Mouse (Mus musculus): Measurements from ENCODE around the gene Trim15. TPM values are rescaled to one million over a fixed set of nuclear protein-coding genes. Genes with fewer than 3 reads are reported as not detected.

The Trim15 gene
- total RNA-seq, 2 experiments from 2014 or later, result not detected

DNA sequence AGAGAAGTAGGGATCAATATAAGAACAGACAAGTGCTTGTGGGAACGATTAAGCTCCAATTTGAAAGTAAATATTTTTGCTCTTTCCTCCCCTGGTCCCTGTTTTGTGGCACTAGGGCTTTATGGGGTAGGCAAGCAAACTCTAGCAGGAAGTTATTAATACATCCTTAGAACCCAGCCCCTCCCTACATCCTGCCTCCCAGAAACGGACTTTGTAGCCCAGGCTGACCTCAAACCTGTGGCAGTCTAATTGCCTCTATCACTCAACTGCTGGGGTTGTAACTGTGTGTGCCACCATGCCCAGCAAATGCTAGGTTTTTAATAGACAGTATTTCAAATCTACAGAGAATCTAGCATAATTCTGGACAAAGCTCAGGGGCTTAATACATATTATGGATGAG is 5.3 kb downstream of the Trim15 start:
- H3K27ac ChIP-seq, result no peak overlapping the region
- intact Hi-C loops (cut with DNase I), result no loop called here
- DNase-seq (ENCODE audit: extremely low spot score in 1 of 2, low spot score in 2 of 2), result no peak
- TF ChIP-seq CTCF (IDR thresholded peaks at IDR 0.05), result no peak
- H3K4me3 ChIP-seq, result no peak overlapping the region

DNA sequence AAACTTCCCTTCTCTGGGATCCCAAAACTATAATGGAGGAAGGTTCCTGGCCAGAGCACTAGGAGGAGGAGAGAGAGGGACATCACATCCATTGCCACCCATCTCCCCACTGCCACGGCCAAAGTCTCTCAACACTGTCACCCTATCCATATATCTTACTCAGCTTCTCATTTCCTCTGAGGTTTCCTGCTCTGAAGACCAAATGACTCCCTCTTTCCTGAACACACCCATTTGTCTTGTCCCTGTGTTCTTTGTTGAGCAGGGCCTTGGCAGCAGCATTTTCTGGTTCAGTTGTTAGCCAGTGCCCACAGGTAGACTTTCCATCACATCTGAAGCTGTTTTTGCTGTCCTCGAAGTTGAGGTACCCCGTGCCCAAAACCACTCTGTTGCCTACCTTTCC is 8.8 kb downstream of the Trim15 start:
- no peak overlapping the region for H3K4me3 ChIP-seq
- intact Hi-C loops (cut with DNase I), result no loop called here
- H3K27ac ChIP-seq, result no peak overlapping the region
- TF ChIP-seq CTCF (IDR thresholded peaks at IDR 0.05), result no peak
- DNase-seq (ENCODE audit: extremely low spot score in 1 of 2, low spot score in 2 of 2), result no peak

DNA sequence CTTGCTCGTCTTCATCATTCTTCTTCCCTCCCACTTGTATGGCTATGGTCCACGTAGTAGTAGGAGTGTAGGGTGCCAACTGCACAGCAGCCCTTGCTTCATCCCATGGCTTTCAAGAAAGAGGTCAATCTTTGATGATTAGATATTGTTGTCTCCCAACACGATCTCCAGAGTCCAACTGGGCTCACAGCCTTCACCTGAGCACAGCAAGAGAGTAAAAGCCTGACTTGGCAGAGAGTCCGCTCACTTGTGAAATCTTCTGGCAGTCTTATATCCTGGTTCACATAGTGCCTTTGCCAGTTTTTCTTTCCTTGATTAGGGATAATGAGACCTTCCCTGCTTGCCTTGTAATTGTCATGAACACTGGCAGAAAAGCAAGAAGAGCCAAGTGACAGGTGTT is 10.8 kb downstream of the Trim15 start:
- H3K4me3 ChIP-seq, result no peak overlapping the region
- TF ChIP-seq CTCF (IDR thresholded peaks at IDR 0.05), result no peak
- intact Hi-C loops (cut with DNase I), result no loop called here
- no peak for DNase-seq (ENCODE audit: extremely low spot score in 1 of 2, low spot score in 2 of 2)
- no peak overlapping the region for H3K27ac ChIP-seq

DNA sequence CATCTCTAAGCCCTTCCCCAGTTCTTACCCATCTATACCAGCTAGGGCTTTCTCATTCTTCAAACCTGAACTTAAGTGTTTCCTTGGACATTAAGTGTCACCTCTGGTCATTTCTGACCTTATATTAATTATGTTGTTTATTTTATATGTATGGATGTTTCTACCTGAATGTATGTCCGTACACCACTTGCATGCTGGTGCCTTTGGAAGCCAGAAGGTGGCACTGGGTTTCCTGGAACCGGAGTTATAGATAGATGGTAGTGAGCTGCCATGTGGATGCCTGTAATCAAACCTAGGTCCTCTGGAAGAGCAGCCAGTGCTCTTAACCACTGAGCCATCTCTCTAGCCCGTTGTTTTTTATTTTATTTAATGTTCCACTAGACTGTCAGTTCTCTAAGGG is 11.5 kb downstream of the Trim15 start:
- no peak for TF ChIP-seq CTCF (IDR thresholded peaks at IDR 0.05)
- Histone ChIP-seq H3K4me3 (no peak overlapping the region), H3K27ac (no peak overlapping the region)
- DNase-seq (ENCODE audit: extremely low spot score in 1 of 2, low spot score in 2 of 2), result no peak
- intact Hi-C loops (cut with DNase I), result no loop called here

DNA sequence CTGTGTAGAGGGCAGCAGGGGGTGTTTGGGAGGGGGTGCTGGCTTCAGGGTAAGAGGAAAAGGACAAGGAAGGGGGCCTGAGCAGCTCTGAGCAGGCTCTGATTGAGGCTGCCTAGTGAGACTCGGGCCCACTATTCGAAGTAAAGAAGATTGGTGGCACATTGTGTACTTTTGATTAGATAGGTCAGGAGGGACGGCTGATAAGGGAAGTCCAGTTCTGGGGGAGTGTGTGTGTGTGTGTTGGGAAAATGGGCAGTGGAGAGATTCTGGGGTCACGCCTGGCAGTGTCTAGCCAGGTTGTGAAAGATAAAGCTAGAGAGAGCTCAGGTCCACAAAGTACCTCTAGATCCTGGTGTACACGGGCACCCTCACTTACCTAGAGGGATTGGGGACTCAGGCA is 15.4 kb downstream of the Trim15 start:
- TF ChIP-seq CTCF (IDR thresholded peaks at IDR 0.05), result no peak
- no peak overlapping the region for H3K27ac ChIP-seq
- DNase-seq (ENCODE audit: extremely low spot score in 1 of 2, low spot score in 2 of 2), result no peak
- intact Hi-C loops (cut with DNase I), result no loop called here
- H3K4me3 ChIP-seq, result no peak overlapping the region

DNA sequence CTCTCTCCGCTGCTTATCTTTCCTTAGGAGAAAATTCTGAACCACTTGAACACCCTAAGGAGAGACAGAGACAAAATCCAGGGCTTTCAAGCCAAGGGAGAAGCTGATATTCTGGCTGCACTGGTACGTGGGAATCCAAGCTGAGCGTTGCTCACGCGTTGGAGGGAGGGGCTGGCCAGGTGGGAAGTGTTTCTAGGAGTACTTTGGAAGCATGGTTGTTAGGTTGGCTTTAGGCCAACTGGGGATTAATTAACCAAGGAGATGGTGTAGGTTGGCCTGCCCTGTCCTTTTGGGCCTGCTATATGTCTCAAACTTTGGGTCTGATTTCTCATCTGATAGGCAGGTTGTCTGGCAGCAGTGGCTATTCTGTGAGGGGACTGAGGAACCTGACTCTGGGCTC is 15.8 kb downstream of the Trim15 start:
- Histone ChIP-seq H3K27ac (no peak overlapping the region), H3K4me3 (no peak overlapping the region)
- intact Hi-C loops (cut with DNase I), result no loop called here
- TF ChIP-seq CTCF (IDR thresholded peaks at IDR 0.05), result no peak
- DNase-seq (ENCODE audit: extremely low spot score in 1 of 2, low spot score in 2 of 2), result no peak

DNA sequence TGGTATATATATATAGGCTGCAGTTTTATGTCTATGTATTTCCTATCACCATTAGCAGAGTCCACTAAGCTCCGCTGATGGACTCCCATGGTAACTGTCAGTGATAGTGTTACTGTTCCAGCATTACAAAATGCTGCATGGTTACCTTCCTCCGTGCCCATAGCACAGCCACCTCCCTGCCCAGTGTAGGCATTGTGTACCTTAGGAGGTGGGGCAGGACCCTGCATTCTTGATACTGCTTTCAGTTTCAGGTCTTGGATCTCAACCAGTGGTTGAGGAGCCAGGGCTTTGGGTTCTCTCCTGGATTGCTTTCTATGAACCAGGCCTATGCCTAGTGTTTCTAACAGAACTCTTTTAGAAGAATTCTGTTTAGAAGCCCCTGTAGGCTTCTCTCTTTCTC is 17.0 kb downstream of the Trim15 start:
- no peak overlapping the region for H3K4me3 ChIP-seq
- no peak for TF ChIP-seq CTCF (IDR thresholded peaks at IDR 0.05)
- intact Hi-C loops (cut with DNase I), result no loop called here
- no peak for DNase-seq (ENCODE audit: extremely low spot score in 1 of 2, low spot score in 2 of 2)
- H3K27ac ChIP-seq, result no peak overlapping the region

DNA sequence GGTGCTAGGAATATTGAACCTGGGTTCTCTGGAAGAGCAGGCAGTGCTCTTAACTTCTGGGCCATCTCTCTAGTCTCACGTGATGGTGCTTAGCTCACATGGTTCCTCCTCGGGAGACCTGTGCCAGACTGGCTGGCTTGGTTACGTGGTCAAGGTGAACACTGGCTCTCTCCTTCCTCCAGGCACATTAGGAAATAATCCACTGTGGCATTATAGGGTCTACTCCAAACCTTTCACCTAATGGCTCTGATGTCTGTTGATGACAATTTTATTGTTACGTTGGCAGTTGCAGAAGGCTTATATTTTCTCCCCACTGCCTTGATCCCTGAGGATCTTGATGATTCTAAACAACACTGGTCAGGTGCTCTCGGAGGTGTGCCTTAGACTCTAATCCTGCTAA is 18.1 kb downstream of the Trim15 start:
- no peak for TF ChIP-seq CTCF (IDR thresholded peaks at IDR 0.05)
- Histone ChIP-seq H3K27ac (no peak overlapping the region), H3K4me3 (no peak overlapping the region)
- intact Hi-C loops (cut with DNase I), result no loop called here
- no peak for DNase-seq (ENCODE audit: extremely low spot score in 1 of 2, low spot score in 2 of 2)

DNA sequence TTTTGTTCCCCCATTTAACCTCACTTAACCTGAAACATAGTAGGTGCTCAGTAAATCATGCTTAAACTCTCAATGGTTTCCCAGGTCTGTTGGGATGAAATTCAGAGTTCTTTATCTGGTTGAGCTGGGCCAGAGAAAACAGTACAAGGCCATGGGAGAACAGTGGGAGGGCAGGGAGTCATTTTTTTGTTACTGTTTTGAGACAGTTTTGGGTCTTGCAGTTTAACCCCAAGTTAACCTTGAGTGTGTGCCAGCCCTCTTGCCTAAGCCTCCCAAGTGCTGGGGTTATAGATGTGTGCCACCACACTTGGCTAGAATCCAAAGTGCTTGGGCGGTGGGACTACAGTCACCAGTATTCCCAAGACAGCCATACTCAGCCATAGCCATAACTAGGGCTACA is 22.3 kb downstream of the Trim15 start:
- no peak for DNase-seq (ENCODE audit: extremely low spot score in 1 of 2, low spot score in 2 of 2)
- Histone ChIP-seq H3K27ac (no peak overlapping the region), H3K4me3 (no peak overlapping the region)
- intact Hi-C loops (cut with DNase I), result no loop called here
- TF ChIP-seq CTCF (IDR thresholded peaks at IDR 0.05), result no peak

DNA sequence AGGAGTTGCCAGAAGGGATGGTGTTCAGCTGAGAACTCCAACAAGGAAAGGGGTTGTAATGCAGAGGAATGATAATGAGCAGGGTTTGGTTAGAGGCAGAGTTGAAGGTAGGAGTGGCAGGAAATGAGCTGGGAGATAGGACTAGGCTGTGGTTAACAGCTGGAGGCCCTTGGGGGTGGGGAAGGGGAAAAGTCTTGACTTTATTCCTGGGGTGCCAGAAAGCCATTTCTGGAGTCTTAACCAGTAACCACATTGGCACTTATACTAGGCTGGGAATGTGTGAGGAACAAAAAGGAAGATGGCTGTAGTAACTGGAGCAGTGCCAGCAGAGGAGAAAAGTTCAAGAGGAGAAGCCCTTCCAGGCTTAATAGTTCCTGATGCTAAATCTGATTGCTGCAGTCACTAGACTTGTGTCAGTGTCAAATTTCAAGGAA is 22.7 kb downstream of the Trim15 start:
- TF ChIP-seq CTCF (IDR thresholded peaks at IDR 0.05), result no peak
- Histone ChIP-seq H3K27ac (no peak overlapping the region), H3K4me3 (no peak overlapping the region)
- intact Hi-C loops (cut with DNase I), result no loop called here
- no peak for DNase-seq (ENCODE audit: extremely low spot score in 1 of 2, low spot score in 2 of 2)

DNA sequence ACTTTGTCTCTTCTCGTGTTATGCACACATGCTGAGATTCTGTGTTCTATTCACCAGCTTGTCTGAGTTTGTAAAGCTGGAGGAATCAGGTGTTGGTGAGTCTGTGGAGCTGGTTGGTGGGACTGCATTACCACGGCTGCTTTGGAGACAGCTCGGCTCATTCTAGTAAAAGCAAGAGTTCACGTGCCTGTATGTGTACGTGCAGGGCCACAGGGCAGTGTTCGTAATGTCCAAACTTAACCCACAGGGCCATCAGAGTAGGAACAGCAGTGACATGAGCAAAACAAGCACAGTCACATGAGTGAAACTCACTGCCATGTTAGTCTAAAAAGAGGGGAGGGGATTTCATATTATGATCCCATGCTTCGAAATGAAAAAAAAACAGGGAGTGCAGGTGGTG is 23.3 kb downstream of the Trim15 start:
- intact Hi-C loops (cut with DNase I), result no loop called here
- no peak overlapping the region for H3K27ac ChIP-seq
- DNase-seq (ENCODE audit: extremely low spot score in 1 of 2, low spot score in 2 of 2), result no peak
- no peak for TF ChIP-seq CTCF (IDR thresholded peaks at IDR 0.05)
- no peak overlapping the region for H3K4me3 ChIP-seq

DNA sequence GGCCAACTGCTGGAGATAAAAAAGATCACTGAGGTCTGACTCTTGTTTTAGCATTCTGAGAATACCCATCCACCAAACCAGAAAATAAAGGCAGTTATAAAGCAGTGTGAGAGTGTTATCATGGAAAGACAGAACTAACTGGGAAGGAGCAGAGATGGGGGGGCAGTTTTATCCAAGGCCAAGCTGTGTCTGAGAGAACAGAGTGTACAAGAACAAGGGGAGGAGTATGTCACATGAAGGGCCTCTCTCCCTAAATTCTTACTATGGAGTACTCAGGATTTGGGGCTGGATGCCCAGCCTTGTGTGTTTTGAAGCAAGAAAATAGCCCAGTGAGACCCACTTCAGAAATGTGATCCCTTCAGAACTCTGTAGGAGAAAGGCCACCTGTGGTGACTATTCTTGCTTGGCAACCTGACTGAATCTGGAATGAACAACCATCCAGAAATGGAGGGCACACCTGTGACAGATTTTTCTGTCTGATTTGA is 26.0 kb downstream of the Trim15 start:
- intact Hi-C loops (cut with DNase I), result no loop called here
- H3K27ac ChIP-seq, result no peak overlapping the region
- DNase-seq (ENCODE audit: extremely low spot score in 1 of 2, low spot score in 2 of 2), result no peak
- TF ChIP-seq CTCF (IDR thresholded peaks at IDR 0.05), result no peak
- H3K4me3 ChIP-seq, result no peak overlapping the region

DNA sequence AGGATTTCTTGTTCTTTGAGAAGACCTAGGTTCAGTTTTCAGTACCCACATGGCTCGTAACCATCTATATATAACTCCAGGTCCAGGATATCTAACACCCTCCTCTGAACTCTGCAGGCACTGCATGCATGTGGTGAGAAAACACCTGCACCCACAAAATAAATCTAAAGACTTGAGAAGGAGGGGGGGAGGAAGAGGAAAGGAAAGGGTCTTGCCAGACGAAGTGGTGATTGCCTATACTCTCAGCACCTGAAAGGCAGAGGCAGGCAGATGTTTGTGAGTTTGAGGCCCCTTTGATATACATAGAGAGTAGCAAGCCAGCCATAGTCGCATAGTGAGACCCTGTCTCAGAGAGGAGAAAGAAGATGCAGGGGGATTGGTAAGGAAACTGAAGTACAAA is 27.1 kb downstream of the Trim15 start:
- no peak for TF ChIP-seq CTCF (IDR thresholded peaks at IDR 0.05)
- H3K27ac ChIP-seq, result no peak overlapping the region
- no peak for DNase-seq (ENCODE audit: extremely low spot score in 1 of 2, low spot score in 2 of 2)
- intact Hi-C loops (cut with DNase I), result loop anchor here (5.0 kb wide), 1 partner anchor 117 kb away; the partner anchor contains the start of genes Znrd1 and Znrd1as
- no peak overlapping the region for H3K4me3 ChIP-seq

Measured in left cerebral cortex, adult 2 months (tissue).